In genomic region chr5:34550251-34550650, GRCm38 (mm10) we compare ENCODE assay signal across 9 mouse cellular contexts. TPM values are rescaled to one million over a fixed set of nuclear protein-coding genes. Genes with fewer than 3 reads are reported as not detected.
DNase-seq lines count a peak whose midpoint lies in the region; ATAC-seq and TF ChIP-seq lines count a peak whose summit lies in the region.
"Had no signal": no experiment of that assay in that cellular context is flagged by ENCODE, and none has a peak within 500 bp of the region (broad histone marks: within the 10 kb centered on the region; RNA-seq: fewer than 3 reads in every experiment).

No protein-coding gene starts in this region.

- H3K4me3 ChIP-seq in testis, adult 2 months (ENCODE audit: control insufficient read depth, low read depth, low read length), result peak overlapping the region; percentile 35; the same call in 1 of the 2 replicates
- H3K4me3 ChIP-seq in liver, embryonic 14.5 days (ENCODE audit: insufficient read depth in 1 of 2, low read depth in 2 of 2, low read length in 2 of 2), result peak overlapping the region; percentile 53 to 82

- WGBS in liver, embryonic 14.5 days (ENCODE audit: insufficient replicate concordance), result 45% methylated on average over 6 of the region's 6 CpGs

- H3K27me3 ChIP-seq in testis, adult 2 months (ENCODE audit: control insufficient read depth, insufficient read depth, low read length), result no peaks in the 10 kb centered on the region
- H3K27me3 ChIP-seq in liver, embryonic 14.5 days (ENCODE audit: control insufficient read depth, insufficient read depth, low read length), result no peaks in the 10 kb centered on the region

- ATAC-seq in liver, embryonic 14.5 days (ENCODE audit: insufficient read depth), result no peak

- no peak for TF ChIP-seq CTCF in testis, adult 2 months (IDR thresholded peaks at IDR 0.05; ENCODE audit: control insufficient read depth, insufficient read depth, insufficient replicate concordance, low read depth, low read length)
- TF ChIP-seq CTCF in liver, embryonic 14.5 days (IDR thresholded peaks at IDR 0.05; ENCODE audit: low read depth), result no peak

- no peak overlapping the region for H3K27ac ChIP-seq in testis, adult 2 months (ENCODE audit: control insufficient read depth, insufficient read depth, low read depth, low read length)
- H3K27ac ChIP-seq in liver, embryonic 14.5 days, result no peak overlapping the region

- H3K36me3 ChIP-seq in testis, adult 2 months (ENCODE audit: control insufficient read depth, insufficient read depth, low read length), result no peaks in the 10 kb centered on the region
- H3K36me3 ChIP-seq in liver, embryonic 14.5 days (replicated peaks; ENCODE audit: control insufficient read depth, insufficient read depth, low read depth), result no peaks in the 10 kb centered on the region; the same call in 1 of the 2 replicates

- peak overlapping the region; percentile 89 for H3K4me2 ChIP-seq in liver, embryonic 14.5 days (ENCODE audit: low read depth)

- no peaks in the 10 kb centered on the region for H3K9me3 ChIP-seq in liver, embryonic 14.5 days (ENCODE audit: control insufficient read depth, low read length)

- peak; percentile 8 for DNase-seq in embryo, embryonic 11 days
- DNase-seq in embryo, embryonic 9.5 days (ENCODE audit: extremely low spot score), result no peak
- no peak for DNase-seq in testis, postnatal 10 days (ENCODE audit: low spot score)
- no peak for DNase-seq in liver, embryonic 14.5 days (ENCODE audit: low read depth in 3 of 3, low spot score in 3 of 3)
- DNase-seq in urinary bladder, postnatal 25 days (ENCODE audit: low spot score), result no peak
- DNase-seq in urinary bladder, postnatal 14 days (ENCODE audit: low spot score), result no peak
- DNase-seq in urinary bladder, adult 18-20 months (ENCODE audit: low spot score in 2 of 2), result no peak
- DNase-seq: cerebellum, adult 11-12 months had no signal

- H3K4me1 ChIP-seq in testis, adult 2 months (ENCODE audit: control insufficient read depth, insufficient read depth, low read length), result peaks cover 7% of the 10 kb centered on the region
- peaks cover 6 to 12% of the 10 kb centered on the region in 2 experiments; a peak in 3 of 4 replicates for H3K4me1 ChIP-seq in liver, embryonic 14.5 days (replicated peaks; ENCODE audit: control insufficient read depth in 2 of 2, insufficient read depth in 2 of 2, low read length in 1 of 2)

- peak overlapping the region; percentile 89; the same call in 1 of the 2 replicates for H3K9ac ChIP-seq in liver, embryonic 14.5 days (replicated peaks)

- no peak for TF ChIP-seq EP300 in liver, embryonic 14.5 days (IDR thresholded peaks at IDR 0.05; ENCODE audit: low read depth)

- TF ChIP-seq POLR2A in testis, adult 2 months (IDR thresholded peaks at IDR 0.05; ENCODE audit: control insufficient read depth, low read depth, low read length), result no peak

RNA-seq across cellular contexts. Expression of gene Add1, which starts 23.2 kb away (rescaled TPM):
- 31.5 and 40.8 TPM in 2 replicates for polyA plus RNA-seq in testis, adult 2 months (2012; rRNA removed)
- polyA plus RNA-seq in liver, embryonic 14.5 days (2012; rRNA removed), result 106 and 118 TPM in 2 replicates
- polyA plus RNA-seq in liver, embryonic 14.5 days (2014; fragmentation: Nextera tagmentation; extraction: Ambion mirVana), result 113 and 137 TPM in 2 replicates

RNA-seq across cellular contexts. Expression of gene Sh3bp2, which starts 24.6 kb away (rescaled TPM):
- polyA plus RNA-seq in testis, adult 2 months (2012; rRNA removed), result 4.9 and 5.0 TPM in 2 replicates
- 4.6 and 5.2 TPM in 2 replicates for polyA plus RNA-seq in liver, embryonic 14.5 days (2012; rRNA removed)
- 3.5 and 4.9 TPM in 2 replicates for polyA plus RNA-seq in liver, embryonic 14.5 days (2014; fragmentation: Nextera tagmentation; extraction: Ambion mirVana)

RNA-seq across cellular contexts. Expression of gene Tnip2, which starts 36.5 kb away (rescaled TPM):
- polyA plus RNA-seq in testis, adult 2 months (2012; rRNA removed), result 5.4 and 5.8 TPM in 2 replicates
- polyA plus RNA-seq in liver, embryonic 14.5 days (2012; rRNA removed), result 3.0 and 5.0 TPM in 2 replicates
- 3.2 and 4.4 TPM in 2 replicates for polyA plus RNA-seq in liver, embryonic 14.5 days (2014; fragmentation: Nextera tagmentation; extraction: Ambion mirVana)
